Mouse (Mus musculus) megakaryocyte progenitor cell, adult 5-6 weeks (primary cell): ENCODE results near the gene Hist1h2bp. TPM values are rescaled to one million over a fixed set of nuclear protein-coding genes. Genes with fewer than 3 reads are reported as not detected.

Experiments
- ATAC-seq: replicated peaks from 2 replicates; pipeline ENCODE4 v1.8.0; 2016; ENCODE audit warnings: mild to moderate bottlenecking, moderate TSS enrichment, inconsistent platforms; ENCODE audit not compliant: poor library complexity
- total RNA-seq, 2 experiments: library from RNA; stranded (forward) in 1 of 2; stranded (reverse) in 1 of 2; fragments of 157-497, 149-512 nt in 1 of 2; fragments of 200-1000 nt in 1 of 2; gene quantifications; 2 replicates each; pipeline versions ENCODE4 v1.2.3 to v1.2.4; 2015 to 2017

Hist1h2bp gene
- total RNA-seq, 2 experiments from 2014 or later: 19.9 to 37.0 TPM

DNA sequence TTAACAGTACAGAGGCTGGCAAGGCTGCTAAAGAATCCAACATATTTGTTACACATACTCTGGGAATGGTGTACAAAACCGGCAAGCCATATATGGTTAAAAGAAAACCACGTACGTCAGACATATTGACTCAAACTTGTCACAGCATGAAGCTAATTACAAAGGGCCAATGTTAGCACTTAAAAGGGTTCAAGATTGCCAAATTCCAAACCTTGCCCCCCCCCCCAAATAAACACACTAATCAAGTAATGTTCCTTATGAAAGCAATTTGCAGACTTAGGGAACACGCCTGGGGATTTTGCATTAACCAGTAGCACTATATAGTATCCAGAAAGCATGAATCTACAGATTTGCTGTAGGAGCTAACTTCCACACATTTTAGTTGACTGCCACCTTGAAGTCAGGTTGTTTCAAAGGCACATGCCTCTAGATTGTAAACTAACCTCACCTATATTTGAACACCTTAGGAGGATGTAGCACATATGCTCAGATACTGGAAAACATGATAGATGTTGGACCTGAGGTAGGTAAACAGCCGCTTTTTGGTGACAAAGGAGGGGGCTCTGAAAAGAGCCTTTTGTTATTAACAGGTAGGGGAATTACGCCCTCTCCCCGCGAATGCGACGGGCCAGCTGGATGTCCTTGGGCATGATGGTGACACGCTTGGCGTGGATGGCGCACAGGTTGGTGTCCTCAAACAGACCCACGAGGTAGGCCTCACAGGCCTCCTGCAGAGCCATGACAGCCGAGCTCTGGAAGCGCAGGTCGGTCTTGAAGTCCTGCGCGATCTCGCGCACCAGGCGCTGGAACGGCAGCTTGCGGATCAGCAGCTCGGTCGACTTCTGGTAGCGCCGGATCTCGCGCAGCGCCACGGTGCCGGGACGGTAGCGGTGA is 4.7 kb upstream of the Hist1h2bp start:
- ATAC-seq: peak; percentile 1; the same call in 1 of the 2 replicates

DNA sequence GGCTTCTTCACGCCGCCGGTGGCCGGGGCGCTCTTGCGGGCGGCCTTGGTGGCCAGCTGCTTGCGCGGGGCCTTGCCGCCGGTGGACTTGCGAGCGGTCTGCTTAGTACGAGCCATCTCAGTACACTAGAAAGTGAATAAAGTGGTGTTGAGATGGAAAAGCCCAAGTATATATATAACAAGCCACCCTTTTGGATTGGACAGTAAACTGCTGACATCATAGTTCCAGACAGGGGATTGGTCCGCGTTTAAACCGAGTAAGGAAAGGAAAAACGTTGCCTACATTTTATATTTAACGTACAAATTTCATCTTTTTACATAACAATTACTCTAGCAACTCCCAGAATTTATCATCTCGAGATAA is 4.0 kb upstream of the Hist1h2bp start, which contains the start of gene Hist1h3i:
Gene Hist1h3i, minus strand, starts transcription at position 116 of the 363 bp plus-strand sequence.
- peak; percentile 23 for ATAC-seq

DNA sequence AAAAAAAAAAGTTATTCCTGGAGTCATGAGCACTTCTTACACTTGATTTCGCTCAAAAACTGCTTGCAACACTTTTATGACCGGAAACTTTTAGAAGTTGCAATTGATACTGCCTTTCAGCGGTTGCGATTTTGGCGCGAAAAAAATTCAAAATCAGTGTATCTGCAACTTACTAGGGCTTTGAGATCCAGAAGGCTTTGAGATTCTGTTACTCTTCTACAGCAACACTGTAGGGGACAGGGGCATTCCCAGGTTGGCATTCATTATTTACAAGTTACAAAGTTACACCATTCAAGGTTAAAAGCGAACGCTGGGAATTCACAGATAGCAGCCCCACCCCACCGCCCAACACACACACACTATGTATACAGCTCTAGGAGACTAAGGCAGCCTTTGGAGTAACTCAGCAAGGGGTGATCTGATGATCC is 3.5 kb upstream of the Hist1h2bp start:
- no peak for ATAC-seq

DNA sequence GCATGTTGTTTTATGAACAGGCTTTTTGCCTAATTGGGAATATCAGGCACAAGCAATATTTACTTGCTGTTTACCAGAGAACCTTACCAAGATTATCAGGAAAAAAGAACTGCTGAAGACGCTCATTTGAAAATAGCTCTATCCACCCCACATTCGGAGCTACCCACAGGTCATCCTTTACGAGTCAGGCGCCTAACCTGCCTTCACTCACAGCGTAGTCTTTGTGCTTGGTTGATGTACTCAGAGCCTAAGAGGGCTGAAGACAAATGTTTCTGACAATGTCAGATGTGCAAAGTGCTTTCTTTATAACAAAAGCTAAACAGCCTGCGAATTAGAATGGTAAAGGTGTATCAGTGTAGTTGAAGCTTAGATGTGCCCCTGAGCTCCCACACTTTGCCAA is 3.0 kb upstream of the Hist1h2bp start:
- ATAC-seq: no peak

DNA sequence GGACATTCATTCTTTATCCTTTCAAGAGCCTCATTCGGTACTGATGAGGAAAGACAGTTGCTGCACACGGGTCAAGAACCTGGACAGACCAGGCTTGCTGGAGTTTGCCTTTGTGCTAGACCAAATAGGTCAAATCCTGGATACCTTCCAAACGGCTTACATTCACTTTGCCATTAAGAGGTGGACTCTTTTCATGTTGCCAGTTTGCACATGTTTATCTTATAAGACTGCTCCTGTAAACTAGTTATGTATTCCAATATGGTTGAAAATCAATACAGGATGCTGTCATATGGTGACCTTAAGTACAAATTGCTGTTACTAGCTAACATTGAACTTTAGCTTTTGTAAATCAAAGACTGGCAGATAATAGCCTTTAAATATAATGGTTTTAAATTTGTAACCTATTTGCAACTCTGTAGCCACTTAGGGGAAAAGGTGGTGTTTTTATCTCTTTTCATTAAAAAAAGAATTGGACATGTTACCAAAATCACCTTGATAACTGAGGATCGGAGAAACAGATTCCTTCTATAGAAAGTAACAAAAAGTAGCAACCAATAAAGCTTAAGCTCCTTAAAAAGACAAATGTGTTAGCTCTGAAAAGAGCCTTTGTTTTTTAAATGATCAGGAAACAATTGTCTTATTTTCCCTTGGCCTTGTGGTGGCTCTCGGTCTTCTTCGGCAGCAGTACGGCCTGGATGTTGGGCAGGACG is 917 bp upstream of the Hist1h2bp start:
- no peak for ATAC-seq

DNA sequence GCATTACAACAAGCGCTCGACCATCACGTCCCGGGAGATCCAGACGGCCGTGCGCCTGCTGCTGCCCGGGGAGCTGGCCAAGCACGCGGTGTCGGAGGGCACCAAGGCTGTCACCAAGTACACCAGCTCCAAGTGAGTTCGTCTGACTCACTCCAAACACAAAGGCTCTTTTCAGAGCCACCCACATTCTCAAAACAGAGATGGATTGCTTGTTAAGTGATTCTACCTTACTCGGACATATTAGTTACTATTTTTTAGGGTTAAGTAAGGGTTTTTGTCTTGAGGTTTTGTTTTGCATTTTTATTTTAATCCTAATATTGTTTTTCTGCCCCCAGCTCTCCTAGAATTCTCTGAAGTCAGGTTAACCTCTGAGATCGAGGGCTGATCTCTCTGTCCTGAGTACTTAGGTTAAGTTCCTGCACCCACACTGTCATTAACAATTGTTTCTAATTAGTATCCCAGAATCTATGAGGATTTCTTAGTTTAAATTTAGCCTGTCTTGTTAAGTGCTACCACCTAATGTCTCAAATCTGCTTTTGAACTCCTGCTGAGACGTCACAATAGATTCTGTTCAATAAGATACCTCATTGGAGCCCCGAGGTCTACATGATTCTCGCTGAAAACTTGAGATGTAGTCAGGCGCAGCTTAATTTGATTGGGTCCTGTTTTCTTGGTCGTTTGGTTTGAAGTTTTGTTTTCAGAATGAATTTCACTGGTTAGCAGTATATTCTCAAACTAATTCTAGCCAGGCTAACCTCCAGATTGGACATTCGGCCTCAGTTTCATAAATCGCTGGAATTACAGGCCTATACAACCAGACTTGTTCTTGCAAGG is 716 bp downstream of the Hist1h2bp start:
- no peak for ATAC-seq

DNA sequence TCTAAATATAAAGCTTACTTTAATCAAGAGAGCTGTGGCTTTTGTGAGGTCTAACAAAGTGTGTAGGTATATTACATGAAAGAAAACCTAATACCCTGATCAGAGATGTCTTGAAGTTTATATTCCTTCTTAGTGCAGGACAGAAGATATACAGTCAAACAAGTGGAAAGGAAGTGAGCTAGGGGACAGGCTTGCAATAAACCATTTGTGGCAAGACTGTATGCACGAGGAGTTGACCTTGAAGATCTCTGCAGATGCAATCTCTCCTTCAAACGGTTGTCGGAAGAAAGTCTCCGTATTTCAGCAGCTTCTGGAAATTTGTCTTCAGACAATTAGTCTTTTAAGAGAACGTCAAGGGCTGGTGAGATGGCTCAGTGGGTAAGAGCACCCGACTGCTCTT is 2.7 kb downstream of the Hist1h2bp start:
- no peak for ATAC-seq

DNA sequence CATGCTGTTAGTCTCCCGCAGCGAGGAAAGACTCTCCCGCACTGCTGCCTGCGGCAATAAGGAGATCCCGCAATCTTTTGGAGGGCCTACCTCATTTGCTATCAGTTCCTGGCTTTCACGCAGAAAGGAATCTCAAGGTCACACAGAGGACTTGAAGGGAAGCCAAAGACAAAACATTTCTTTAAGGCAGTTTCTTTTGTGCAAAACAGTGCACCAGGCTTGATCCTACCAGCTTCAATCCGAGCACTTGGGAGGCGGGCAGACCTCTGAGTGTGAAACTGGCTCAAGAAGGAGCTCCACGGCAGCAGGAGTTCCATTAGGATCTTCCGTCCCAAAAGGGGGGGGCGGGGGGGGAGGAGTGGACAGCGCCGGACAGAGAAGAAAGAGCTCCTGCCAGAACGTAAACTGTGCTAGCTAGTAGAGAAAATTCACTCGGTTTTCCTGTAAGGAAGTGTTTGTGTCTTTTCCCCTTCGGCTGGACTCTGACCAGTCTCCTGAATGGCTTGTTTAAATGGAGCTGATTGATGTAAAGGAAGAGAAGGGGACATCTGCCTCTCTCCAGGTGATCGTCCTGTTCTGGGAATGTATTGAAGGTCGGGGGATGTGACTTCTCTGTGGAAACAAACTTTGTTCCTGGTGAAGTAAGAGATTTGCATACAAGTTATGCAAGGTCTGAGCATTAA is 3.5 kb downstream of the Hist1h2bp start:
- no peak for ATAC-seq

DNA sequence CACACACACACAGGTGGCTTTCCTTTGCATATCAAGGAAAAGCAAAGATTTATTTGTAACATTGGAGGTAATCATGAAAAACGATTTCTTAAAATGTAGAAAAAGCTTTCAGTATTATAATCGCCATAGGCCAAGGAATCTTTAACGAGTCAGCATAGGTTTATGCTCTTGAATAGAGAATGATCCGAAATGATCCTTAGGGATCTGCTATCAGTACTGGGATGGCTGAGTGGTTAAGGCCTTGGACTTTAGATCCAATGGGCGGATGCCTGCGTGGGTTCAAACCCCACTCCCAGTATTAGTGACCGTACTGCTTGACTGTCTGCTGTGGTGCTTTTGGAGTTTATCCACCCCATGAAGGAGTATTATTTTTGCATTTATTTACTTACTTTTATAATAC is 8.3 kb downstream of the Hist1h2bp start:
- no peak for ATAC-seq

DNA sequence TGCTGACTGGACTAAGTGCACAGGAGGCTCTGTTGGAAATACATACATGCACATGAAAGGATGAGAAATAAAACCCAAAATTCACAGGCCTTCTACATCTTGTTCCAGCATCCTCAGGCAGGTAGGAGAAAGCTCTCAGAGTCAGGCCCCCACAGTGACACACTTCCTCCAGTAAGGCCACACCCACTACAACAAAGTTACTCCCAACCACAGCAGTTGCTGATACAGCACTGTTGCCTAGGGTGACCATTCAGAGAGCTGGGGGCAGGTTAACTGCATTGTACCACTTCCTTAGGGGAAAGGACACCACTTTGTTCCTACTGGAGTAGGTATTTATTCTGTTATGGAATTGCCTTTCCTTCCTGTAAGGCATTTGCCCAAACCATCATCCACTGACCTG is 9.9 kb downstream of the Hist1h2bp start:
- peak; percentile 98 for ATAC-seq

DNA sequence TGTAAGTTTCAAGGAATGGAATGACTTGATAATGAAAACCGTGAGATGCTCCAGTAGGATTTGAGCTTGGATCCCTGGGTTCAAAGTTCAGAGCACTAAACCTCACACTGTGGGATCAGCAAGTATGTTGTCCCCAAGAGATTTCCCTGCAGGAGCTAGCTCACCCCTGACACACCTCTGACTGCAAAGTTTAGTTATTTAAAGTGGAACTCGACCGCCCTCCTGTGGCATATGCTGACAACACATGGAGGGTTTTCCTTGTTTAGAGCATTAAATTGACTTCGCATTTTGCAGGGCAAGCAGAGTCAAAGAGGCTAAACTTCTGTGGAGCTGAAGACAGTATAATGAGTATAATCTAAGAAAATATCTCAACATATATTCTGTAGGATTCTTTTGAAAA is 15.8 kb downstream of the Hist1h2bp start:
- ATAC-seq: peak; percentile 99

DNA sequence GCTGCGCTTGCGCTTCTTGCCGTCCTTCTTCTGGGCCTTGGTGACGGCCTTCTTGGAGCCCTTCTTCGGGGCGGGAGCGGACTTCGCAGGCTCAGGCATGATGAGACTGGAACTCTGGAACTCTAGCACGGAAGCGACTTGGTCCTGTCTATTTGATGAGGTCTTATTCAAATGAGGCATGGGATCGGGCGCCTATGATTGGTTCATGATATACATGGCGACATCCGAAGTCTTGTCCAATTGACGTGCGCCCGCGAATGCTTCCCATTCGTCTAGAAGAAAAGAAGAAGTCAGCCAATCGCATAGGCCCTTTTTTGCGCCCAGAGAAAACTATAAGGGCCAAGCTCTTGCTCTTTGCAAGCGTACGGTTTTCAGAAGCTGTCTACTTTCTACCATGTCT is 22.8 kb downstream of the Hist1h2bp start, which contains the start of the genes Hist1h2bq and Hist1h2ao:
Gene Hist1h2bq, minus strand, starts transcription at position 125 of the 400 bp plus-strand sequence.
Gene Hist1h2ao, plus strand, starts transcription at position 393 of the 400 bp plus-strand sequence.
- ATAC-seq: peak; percentile 69

DNA sequence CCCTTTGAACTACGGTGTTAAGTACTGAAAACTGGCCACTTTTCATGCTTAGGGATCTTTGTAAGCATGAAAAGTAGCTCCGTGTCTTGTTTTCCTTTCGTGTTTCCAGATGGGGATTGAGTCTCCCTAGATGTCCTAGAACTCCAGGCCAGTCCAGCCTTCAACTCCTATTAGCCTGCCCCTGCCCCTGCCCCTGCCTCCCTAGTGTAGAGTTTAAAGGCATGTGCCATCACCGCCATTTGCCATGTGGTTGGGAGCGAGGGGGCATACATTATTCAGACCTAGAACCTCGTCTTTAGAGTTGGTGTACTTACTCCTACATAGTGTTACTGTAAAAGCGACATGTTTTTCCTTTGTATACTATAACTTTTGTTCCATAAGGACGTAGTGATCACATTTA is 23.8 kb downstream of the Hist1h2bp start:
- ATAC-seq: peak; percentile 24

DNA sequence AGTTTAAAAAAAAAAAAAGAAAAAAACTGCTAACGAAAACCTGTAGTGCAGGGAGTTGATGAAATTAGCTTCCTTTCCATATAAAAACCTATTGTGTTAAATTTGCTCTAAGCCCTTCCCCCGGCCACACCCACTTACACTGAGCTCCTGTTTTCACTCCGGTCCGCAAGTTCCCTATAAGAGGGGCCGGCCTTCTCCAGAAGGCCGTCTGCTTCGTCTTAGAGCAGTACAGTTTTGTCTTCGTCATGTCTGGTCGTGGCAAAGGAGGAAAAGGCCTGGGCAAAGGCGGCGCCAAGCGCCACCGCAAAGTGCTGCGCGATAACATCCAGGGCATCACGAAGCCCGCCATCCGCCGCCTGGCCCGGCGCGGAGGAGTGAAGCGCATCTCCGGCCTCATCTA is 24.3 kb downstream of the Hist1h2bp start, which contains the start of gene Hist1h4m:
Gene Hist1h4m, plus strand, starts transcription at position 208 of the 400 bp plus-strand sequence.
- peak; percentile 52 for ATAC-seq

DNA sequence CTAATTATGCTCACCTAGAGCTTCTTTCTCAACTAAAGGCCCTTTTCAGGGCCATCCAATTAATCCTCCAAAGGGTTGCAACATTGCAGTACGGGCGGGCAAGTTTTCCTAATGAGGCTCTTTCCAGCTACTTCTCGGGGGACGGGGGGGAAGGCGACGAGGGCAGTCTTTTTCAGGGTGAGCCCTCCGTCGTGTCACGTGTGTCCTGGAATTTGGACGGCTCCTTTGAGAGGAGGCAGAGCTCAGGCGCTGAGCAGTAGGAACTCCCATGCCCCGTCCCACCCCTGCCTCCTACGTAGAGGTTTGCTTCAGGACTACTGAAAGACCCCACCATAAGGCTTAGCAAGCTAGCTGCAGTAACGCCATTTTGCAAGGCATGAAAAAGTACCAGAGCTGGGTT is 24.8 kb downstream of the Hist1h2bp start:
- peak; percentile 49 for ATAC-seq

DNA sequence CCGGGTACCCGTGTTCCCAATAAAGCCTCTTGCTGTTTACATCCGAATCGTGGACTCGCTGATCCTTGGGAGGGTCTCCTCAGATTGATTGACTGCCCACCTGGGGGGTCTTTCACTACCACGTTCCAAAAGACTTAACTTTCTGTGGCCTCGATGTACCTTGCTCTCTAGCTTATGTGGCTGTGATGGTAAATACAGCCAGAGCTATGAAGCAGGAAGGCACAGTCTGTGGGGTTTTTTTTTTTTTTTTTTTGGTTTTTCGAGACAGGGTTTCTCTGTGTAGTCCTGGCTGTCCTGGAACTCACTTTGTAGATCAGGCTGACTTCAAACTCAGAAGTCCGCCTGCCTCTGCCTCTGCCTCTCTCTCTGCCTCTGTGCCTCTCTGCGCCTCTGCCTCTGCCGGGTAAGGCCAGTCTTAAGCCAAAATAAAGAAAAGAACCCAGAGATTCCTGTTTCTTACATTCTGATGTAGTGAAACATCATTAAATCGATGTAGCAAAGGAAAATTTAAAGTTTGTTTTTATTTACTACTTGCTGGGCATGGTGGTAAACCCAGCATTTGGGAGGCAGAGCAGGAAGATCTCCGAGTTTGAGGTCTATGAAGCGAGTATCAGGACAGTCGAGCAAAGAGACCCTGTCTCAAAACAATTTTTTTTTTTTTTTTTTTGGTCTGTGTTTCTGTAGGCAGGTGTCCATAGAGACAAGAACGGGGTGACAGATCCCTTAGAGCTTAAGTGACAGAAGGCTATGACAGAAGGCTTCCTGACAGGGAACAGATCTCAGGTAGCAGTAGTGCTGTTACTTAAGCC is 33.0 kb downstream of the Hist1h2bp start:
- peak; percentile 71 for ATAC-seq

DNA sequence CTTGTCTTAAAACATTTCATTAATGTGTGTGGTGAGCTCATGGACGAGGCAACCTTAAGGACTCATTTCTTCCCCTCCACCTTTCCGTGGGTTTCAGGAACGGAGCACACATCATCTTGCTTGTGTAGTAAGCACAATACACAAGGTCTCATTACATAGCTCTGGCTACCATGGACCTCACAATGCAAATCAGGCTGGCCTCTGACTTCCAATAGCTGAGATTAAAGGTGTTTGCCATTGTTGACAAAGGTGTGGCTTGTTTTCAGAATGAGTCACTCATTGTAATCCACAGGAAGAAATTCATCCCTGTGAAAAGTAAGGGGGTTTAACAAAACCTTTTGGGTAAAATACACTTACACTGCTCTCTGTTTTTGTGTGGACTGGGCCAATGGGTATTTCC is 41.2 kb downstream of the Hist1h2bp start:
- ATAC-seq: no peak

DNA sequence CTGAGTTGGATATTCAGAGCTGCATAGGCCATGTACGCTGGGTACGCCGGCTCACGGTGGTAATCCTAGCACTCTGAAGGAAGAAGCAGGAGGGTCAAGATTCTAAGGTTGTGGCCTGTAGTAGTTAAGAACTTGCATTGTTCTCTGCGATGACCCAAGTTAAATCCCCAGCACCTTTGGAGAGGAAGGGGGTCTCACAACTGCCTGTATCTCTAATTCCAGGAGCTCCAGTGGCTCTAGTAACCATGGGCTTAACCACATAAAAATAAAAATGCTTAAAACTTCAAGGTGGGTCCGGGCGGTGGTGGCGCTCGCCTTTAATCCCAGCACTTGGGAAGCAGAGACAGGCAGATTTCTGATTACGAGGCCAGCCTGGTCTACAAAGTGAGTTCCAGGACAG is 43.1 kb downstream of the Hist1h2bp start:
- ATAC-seq: no peak
